Mouse (Mus musculus): Measurements from ENCODE around the gene Tmem54. TPM values are rescaled to one million over a fixed set of nuclear protein-coding genes. Genes with fewer than 3 reads are reported as not detected.

Gene Tmem54
- polyA plus RNA-seq, 1 experiment from 2014 or later, result 0.96 TPM

DNA sequence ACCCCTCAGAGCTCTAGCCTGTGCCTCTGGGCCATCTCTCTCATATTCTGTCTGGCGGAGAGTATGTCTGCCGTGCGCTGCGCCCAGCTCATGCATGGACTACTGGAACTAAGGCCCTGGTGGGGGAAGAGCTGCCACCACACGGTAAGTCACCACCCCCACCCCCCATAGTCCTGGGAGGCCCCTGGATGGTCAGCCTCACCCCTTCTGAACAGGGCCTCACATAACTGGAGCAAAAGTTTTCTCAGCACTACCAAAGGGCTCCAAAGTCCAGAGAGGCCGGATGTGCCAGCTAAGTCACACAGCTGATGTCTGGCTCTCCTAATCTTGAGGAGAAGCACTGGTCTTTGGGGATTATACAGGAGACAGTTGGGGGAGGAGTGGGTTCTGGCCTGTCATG, 5.5 kb downstream of the Tmem54 start:
- H3K27ac ChIP-seq (ENCODE audit: low read length), result no peak overlapping the region
- 82% methylated on average over 6 of the region's 6 CpGs for WGBS
- H3K4me1 ChIP-seq (ENCODE audit: control insufficient read depth, insufficient read depth, low read length), result no peaks in the 10 kb centered on the region
- H3K9me3 ChIP-seq (replicated peaks; ENCODE audit: control insufficient read depth, low read length), result no peaks in the 10 kb centered on the region
- no peak for ATAC-seq (replicated peaks; ENCODE audit: extremely low read depth, insufficient read depth, low FRiP score)
- no peaks in the 10 kb centered on the region for H3K36me3 ChIP-seq (ENCODE audit: control insufficient read depth, insufficient read depth)
- no peak overlapping the region for H3K4me3 ChIP-seq (ENCODE audit: low read length)
- H3K27me3 ChIP-seq (ENCODE audit: control insufficient read depth, insufficient read depth, low read length), result peaks cover 28% of the 10 kb centered on the region
- no peak overlapping the region for H3K4me2 ChIP-seq (ENCODE audit: low read depth, low read length)
- H3K9ac ChIP-seq (ENCODE audit: low read length), result no peak overlapping the region

DNA sequence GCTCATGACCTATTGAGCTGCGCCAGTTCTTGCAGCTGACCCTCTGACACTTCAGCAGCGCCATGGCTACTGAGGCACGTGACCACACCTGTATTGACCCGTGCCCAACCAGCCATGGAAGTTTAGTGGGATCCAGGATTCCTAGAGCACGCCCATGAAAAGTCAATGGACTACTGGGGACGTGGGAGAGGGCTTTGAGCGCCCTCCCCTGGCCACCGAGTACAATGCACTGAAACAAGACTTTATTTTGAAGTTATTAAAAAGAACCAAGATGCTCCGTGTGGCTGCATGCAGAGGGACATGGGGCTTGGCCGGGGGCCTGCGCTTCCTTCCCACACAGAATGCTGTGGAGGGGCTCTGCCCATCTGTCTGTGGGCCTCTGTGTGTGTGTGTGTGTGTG, 6.0 kb downstream of the Tmem54 start:
- H3K4me1 ChIP-seq (ENCODE audit: control insufficient read depth, insufficient read depth, low read length), result no peaks in the 10 kb centered on the region
- WGBS, result 52% methylated on average over 11 of the region's 11 CpGs
- H3K9ac ChIP-seq (ENCODE audit: low read length), result no peak overlapping the region
- no peaks in the 10 kb centered on the region for H3K36me3 ChIP-seq (ENCODE audit: control insufficient read depth, insufficient read depth)
- H3K4me2 ChIP-seq (ENCODE audit: low read depth, low read length), result no peak overlapping the region
- H3K27me3 ChIP-seq (ENCODE audit: control insufficient read depth, insufficient read depth, low read length), result peaks cover 23% of the 10 kb centered on the region
- ATAC-seq (replicated peaks; ENCODE audit: extremely low read depth, insufficient read depth, low FRiP score), result no peak
- no peak overlapping the region for H3K27ac ChIP-seq (ENCODE audit: low read length)
- H3K4me3 ChIP-seq (ENCODE audit: low read length), result no peak overlapping the region
- H3K9me3 ChIP-seq (replicated peaks; ENCODE audit: control insufficient read depth, low read length), result no peaks in the 10 kb centered on the region

DNA sequence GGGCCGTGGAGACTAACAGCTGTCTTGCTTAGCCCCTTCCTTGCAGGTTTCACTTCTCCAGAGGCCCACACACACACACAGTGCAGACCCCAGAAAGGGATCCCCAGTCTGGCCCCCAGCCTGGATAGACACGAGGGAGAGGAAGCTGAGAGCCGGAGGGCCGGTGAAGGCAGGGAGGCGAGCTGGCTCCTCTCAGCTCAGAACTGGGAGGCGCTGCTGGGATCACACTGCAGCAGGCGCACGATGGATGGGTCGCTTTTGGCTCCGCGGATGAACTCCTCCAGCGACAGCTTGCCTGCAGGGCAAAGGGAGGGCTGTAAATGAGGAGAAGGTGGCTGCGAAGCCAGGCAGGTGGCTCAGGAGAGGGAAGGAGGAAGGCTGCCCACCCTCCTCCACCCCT, 6.9 kb downstream of the Tmem54 start:
- Histone ChIP-seq H3K9me3 (replicated peaks; ENCODE audit: control insufficient read depth, low read length) (no peaks in the 10 kb centered on the region), H3K27ac (ENCODE audit: low read length) (no peak overlapping the region), H3K4me2 (ENCODE audit: low read depth, low read length) (no peak overlapping the region), H3K36me3 (ENCODE audit: control insufficient read depth, insufficient read depth) (no peaks in the 10 kb centered on the region), H3K9ac (ENCODE audit: low read length) (no peak overlapping the region), H3K27me3 (ENCODE audit: control insufficient read depth, insufficient read depth, low read length) (peaks cover 16% of the 10 kb centered on the region), H3K4me3 (ENCODE audit: low read length) (no peak overlapping the region), H3K4me1 (ENCODE audit: control insufficient read depth, insufficient read depth, low read length) (no peaks in the 10 kb centered on the region)
- WGBS, result 53% methylated on average over 13 of the region's 13 CpGs
- no peak for ATAC-seq (replicated peaks; ENCODE audit: extremely low read depth, insufficient read depth, low FRiP score)

DNA sequence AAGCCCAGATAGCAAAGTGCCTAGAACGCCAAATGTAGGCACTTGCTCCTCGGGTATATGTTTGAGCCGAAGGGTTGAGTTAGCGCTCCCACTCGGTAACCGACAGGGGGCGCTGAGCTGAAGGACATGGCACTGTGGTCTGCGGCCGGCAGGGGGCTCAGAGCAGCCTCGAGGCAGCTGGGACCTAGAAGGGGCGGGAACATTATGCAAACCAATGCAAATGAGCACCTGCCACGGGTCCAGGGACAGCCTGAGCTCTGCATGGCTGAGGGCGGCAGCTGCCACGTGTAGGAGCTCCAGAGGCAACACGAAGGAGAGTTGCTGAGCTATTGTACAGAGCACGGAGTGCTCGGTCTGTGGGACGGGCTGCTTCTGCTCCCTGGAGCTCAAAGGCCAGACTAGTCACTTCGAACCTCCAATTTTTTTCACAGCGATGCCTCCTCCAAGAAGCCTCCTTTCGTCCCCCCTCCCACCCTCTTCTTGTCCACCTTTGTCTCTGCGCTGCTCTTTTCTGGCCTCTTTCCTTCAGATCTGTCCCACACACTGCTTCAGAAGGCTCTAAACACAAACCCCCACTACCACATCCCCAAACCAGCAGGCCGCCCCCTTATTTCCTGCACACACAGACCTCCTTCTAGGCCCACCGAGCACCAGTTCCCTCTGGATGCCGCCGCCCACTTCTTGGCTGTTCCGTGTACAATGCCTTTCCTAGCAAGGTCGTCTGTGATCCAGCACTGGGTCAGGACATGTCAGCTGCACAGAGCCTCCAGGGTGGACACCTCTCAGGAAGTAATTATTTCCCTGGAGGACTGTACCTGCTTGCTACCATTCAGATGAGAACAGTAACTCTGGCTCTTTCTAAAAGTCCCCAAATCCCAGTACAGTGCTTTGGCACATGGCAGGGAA, 8.0 kb downstream of the Tmem54 start:
- Histone ChIP-seq H3K27ac (ENCODE audit: low read length) (no peak overlapping the region), H3K4me1 (ENCODE audit: control insufficient read depth, insufficient read depth, low read length) (no peaks in the 10 kb centered on the region), H3K9me3 (replicated peaks; ENCODE audit: control insufficient read depth, low read length) (no peaks in the 10 kb centered on the region), H3K36me3 (ENCODE audit: control insufficient read depth, insufficient read depth) (no peaks in the 10 kb centered on the region), H3K4me3 (ENCODE audit: low read length) (no peak overlapping the region), H3K4me2 (ENCODE audit: low read depth, low read length) (no peak overlapping the region), H3K27me3 (ENCODE audit: control insufficient read depth, insufficient read depth, low read length) (peaks cover 16% of the 10 kb centered on the region; the same call in 1 of the 2 replicates), H3K9ac (ENCODE audit: low read length) (no peak overlapping the region)
- ATAC-seq (replicated peaks; ENCODE audit: extremely low read depth, insufficient read depth, low FRiP score), result no peak; the same call in 1 of the 2 replicates
- whole genome bisulfite sequencing, result 30% methylated on average over 28 of the region's 28 CpGs

DNA sequence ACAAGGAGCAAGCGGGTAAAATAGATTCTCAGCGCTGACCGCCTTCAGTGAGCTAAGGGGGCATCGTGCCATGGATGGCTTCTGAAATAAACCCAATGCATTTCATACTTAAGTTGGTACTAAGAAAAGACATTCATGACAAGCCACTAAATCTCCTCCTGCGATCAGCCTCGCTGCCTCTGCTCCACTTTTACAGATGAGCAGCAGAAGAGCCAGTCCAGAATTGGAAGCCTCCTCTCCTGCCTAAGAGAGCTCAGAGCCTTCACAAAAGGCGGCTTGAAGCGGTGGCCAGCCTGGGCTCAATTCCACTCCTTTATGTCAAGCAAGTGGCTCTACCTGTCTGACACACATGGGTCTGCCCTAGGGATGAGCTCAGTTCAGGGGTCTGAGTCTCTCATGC, 11.4 kb downstream of the Tmem54 start:
- no peak overlapping the region for H3K9ac ChIP-seq (ENCODE audit: low read length)
- no peak for ATAC-seq (replicated peaks; ENCODE audit: extremely low read depth, insufficient read depth, low FRiP score)
- no peak overlapping the region for H3K4me2 ChIP-seq (ENCODE audit: low read depth, low read length)
- no peak overlapping the region for H3K27ac ChIP-seq (ENCODE audit: low read length)
- no peak overlapping the region for H3K4me3 ChIP-seq (ENCODE audit: low read length)
- peaks cover 5% of the 10 kb centered on the region; the same call in 1 of the 2 replicates for H3K4me1 ChIP-seq (ENCODE audit: control insufficient read depth, insufficient read depth, low read length)
- H3K36me3 ChIP-seq (ENCODE audit: control insufficient read depth, insufficient read depth), result no peaks in the 10 kb centered on the region
- 85% methylated on average over 8 of the region's 8 CpGs for WGBS
- no peaks in the 10 kb centered on the region for H3K9me3 ChIP-seq (replicated peaks; ENCODE audit: control insufficient read depth, low read length)
- H3K27me3 ChIP-seq (ENCODE audit: control insufficient read depth, insufficient read depth, low read length), result peaks cover 37% of the 10 kb centered on the region

DNA sequence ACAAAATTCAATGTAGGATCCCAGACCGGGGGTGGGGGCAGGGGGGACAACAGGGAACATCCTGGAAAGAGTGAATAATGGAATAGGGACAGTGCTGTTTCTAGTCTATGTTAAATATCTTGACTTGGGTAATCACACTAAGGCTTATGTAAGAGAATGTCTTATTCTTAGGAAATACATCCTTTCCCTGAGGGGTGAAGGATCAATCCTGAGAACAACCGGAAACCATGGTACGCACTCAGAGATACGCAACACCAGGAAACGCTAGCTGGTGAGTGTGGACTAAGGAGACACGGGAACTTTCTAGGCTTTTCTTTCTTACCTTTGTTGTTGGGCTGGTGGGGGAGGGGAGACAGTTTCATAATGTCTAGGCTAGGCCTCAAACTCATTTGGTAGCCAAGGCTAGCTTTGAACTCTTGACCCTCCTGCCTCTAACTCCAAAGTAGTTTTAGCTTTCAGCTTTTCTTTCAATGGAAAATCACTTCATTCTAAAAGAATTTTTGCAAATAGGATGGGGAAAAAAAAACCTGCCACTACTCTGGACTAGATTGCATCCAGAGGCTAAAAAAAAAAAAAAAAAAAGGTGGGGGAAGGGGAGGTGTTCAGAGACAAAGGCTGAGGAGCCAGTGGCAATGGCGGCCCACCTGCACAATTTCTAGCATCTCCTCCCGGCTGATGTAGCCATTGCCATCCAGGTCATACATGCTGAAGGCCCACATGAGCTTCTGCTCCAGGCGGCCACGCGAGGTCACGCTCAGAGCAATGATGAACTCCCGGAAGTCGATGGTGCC, 12.6 kb downstream of the Tmem54 start:
- H3K4me2 ChIP-seq (ENCODE audit: low read depth, low read length), result no peak overlapping the region
- H3K4me3 ChIP-seq (ENCODE audit: low read length), result no peak overlapping the region
- H3K9ac ChIP-seq (ENCODE audit: low read length), result no peak overlapping the region
- no peak overlapping the region for H3K27ac ChIP-seq (ENCODE audit: low read length)
- H3K4me1 ChIP-seq (ENCODE audit: control insufficient read depth, insufficient read depth, low read length), result peaks cover 5% of the 10 kb centered on the region; the same call in 1 of the 2 replicates
- peaks cover 45% of the 10 kb centered on the region for H3K27me3 ChIP-seq (ENCODE audit: control insufficient read depth, insufficient read depth, low read length)
- no peaks in the 10 kb centered on the region for H3K9me3 ChIP-seq (replicated peaks; ENCODE audit: control insufficient read depth, low read length)
- ATAC-seq (replicated peaks; ENCODE audit: extremely low read depth, insufficient read depth, low FRiP score), result no peak
- WGBS, result 83% methylated on average over 14 of the region's 14 CpGs
- no peaks in the 10 kb centered on the region for H3K36me3 ChIP-seq (ENCODE audit: control insufficient read depth, insufficient read depth)

DNA sequence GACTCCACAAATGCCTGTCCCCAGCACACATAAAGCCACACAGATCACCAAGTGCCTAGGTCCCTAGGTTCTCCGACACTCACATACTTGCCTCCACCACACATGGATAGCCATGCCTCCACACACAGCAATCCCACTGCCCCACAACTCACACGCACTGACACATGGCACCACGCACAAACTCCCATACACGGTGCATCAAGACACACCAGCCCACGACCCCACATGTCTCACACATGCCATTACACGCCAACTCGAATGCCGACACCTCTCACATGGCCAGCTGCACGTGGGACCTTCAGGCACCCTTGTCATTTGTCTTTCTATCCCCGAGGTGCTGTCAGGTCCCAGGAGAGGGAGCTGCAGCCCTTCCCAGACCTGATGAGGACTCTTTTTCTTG, 14.4 kb downstream of the Tmem54 start:
- Histone ChIP-seq H3K9ac (ENCODE audit: low read length) (no peak overlapping the region), H3K9me3 (replicated peaks; ENCODE audit: control insufficient read depth, low read length) (no peaks in the 10 kb centered on the region), H3K27ac (ENCODE audit: low read length) (no peak overlapping the region), H3K36me3 (ENCODE audit: control insufficient read depth, insufficient read depth) (no peaks in the 10 kb centered on the region), H3K27me3 (ENCODE audit: control insufficient read depth, insufficient read depth, low read length) (peaks cover 48% of the 10 kb centered on the region), H3K4me3 (ENCODE audit: low read length) (no peak overlapping the region), H3K4me1 (ENCODE audit: control insufficient read depth, insufficient read depth, low read length) (peaks cover 5% of the 10 kb centered on the region; the same call in 1 of the 2 replicates), H3K4me2 (ENCODE audit: low read depth, low read length) (no peak overlapping the region)
- WGBS, result 66% methylated on average over 10 of the region's 10 CpGs
- no peak for ATAC-seq (replicated peaks; ENCODE audit: extremely low read depth, insufficient read depth, low FRiP score)

DNA sequence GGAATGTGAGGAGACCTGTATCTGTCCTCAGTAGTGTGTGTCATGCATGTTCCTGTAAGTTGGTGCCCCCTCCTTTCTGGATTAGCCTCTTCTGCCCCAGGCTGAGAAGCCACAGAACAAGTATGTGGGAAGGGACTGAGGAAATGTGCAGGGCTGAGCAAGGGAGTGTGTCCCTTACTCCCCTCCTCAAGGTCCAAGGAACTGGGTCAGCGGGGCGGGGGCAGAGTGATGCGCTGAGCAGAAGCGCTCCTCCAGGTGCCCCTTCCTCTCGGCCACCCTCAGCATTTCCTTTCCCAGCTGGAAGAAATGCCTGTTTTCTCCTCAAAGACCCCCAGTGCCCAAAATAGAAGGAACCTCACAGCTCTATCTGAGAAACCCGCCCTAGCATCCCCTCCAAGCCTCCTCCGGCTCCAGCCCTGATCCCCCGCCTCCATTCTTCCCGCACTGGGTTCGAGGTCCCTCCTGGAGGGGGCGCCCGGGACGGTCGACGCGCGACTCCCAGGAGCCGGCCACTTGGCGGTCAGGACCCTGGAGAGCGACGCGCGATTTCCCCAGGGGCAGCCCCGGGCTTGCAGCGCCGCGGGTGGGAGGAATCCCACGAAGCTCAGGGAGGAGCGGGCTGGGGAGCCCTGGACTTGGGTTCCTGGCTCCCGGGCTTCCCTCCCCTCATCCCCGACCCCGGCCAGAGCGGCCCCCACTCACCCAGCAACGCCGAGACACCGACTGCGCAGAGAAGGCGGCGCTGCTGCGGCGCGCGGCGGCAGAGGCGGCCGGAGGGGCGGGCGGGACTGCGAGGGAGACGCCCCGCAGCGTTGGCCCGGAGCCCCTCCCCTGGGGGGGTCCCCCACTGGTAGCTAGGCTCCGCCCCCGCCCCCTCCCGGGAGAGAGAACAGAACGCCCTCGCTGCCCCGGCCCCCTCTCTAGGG, 15.4 kb downstream of the Tmem54 start:
- peak overlapping the region; percentile 48 for H3K4me3 ChIP-seq (ENCODE audit: low read length)
- peak; percentile 53 for ATAC-seq (replicated peaks; ENCODE audit: extremely low read depth, insufficient read depth, low FRiP score)
- WGBS, result 2% methylated on average over 42 of the region's 59 CpGs
- no peak overlapping the region for H3K9ac ChIP-seq (ENCODE audit: low read length)
- no peaks in the 10 kb centered on the region for H3K36me3 ChIP-seq (ENCODE audit: control insufficient read depth, insufficient read depth)
- peaks cover 10% of the 10 kb centered on the region for H3K4me1 ChIP-seq (ENCODE audit: control insufficient read depth, insufficient read depth, low read length)
- peaks cover 55% of the 10 kb centered on the region for H3K27me3 ChIP-seq (ENCODE audit: control insufficient read depth, insufficient read depth, low read length)
- peak overlapping the region; percentile 73 for H3K4me2 ChIP-seq (ENCODE audit: low read depth, low read length)
- no peak overlapping the region for H3K27ac ChIP-seq (ENCODE audit: low read length)
- no peaks in the 10 kb centered on the region for H3K9me3 ChIP-seq (replicated peaks; ENCODE audit: control insufficient read depth, low read length)

Data from heart, embryonic 16.5 days (tissue).